Mouse (Mus musculus) adrenal gland, postnatal 25 days (tissue): ENCODE data around the gene Gm11562. TPM values are rescaled to one million over a fixed set of nuclear protein-coding genes. Genes with fewer than 3 reads are reported as not detected.
"Not testable (repeated sequence)": the region's sequence is repeated elsewhere in the genome, so short reads cannot be mapped to it uniquely, and the experiment has no call there.

ENCODE experiments used
- DNase-seq: peaks from one replicate; pipeline ENCODE4 v3.0.0; 2021; ENCODE audit warnings: mixed read lengths
- long read RNA-seq: library from polyadenylated mRNA; stranded (forward); transcript quantifications from one replicate; pipeline ENCODE4 v2.0.0, GENCODE M21; 2021
- total RNA-seq: library from RNA; stranded (reverse); gene quantifications from 2 replicates; pipeline ENCODE4 v1.2.3, GENCODE M21; 2021

Gm11562 gene
- total RNA-seq: not detected in 2 replicates
- long read RNA-seq: 0 reads

- no peak for DNase-seq
Measured at GRCm38 (mm10) chr11:99620335-99620734, at the start of gene Gm11562. Gene Gm11562 (minus strand): TSS chr11:99620435.

DNA sequence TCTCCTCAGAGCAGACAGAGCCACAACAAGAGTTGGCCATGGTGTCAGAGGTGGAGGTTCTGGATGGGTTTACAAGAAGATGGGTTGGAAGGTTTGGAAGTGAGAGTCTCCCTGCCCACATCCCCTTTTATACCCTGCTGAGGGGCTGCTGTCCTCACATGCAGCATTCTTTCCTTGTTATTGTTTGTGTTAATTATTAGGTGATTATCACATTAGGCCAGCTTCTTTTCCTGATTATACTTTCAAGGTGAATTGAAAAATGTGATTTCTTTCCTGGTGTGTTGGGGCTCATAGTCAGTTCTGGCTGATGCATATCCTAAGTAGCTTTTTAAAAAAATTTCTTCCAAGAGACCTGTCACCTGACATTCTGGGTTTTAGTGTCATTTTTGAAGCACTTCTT lies 45.6 kb upstream of the Gm11562 start, which contains the start of gene Krtap4-6:
Gene Krtap4-6, minus strand, starts transcription at position 101 of the 400 bp plus-strand sequence.
- DNase-seq: no peak

DNA sequence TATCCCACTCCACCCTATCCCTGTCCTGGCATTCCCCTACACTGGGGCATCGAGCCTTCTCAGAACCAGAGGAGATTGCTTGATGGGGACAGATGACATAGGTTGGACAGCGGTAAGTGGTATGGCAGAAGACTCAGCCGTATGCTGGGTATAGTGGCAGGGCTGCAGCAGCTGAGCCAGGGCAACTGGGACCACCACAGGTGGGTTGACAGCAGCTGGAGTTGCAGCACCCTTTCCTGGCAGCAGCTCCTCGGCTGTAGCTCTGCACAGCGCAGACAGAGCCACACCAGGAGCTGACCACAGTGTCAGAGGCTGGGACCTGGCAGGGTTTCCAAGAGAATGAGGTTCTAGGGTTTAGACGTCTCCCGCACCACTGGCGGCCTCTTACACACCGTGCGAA lies 42.6 kb upstream of the Gm11562 start:
- DNase-seq: no peak

DNA sequence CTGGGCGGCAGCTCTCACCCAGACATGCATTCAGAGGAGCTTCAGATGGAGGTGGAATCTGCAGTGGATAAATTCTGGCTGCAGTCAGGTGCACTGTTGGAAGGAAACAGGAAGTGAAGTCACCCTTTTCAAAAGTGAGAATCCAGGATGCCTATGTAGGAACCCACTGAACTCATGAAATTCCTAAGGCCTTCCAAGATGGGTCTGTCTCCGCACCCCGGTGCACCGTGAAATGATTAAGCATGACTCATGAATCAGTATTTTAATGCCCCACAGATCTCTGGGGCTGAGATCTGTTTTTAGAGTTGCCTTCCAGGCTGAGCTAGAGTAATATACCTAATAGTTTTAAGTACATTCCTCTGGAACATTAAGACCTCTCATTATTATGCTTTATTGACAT lies 39.0 kb upstream of the Gm11562 start:
- DNase-seq: no peak

DNA sequence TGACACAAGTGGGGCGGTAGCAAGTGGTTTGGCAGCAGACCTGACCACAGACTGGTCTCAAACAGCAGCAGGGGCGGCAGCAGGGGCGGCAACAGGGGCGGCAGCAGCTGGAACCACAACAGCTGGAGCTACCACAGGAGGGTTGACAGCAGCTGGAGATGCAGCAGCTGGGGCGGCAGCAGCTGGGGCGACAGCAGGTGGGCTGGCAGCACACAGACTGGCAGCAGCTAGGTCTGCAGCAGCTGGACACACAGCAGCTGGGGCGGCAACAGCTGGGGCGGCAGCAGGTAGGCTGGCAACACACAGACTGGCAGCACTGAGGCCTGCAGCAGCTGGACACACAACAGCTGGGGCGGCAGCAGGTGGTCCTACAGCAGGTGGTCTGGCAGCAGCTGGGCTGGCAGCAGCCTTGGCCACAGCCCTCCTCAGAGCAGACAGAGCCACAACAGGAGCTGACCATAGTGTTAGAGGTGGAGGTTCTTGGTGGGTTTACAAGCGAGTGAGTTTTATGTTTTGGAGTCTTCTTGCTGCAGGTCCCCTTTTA lies 38.3 kb upstream of the Gm11562 start, which contains the start of gene Gm11563:
Gene Gm11563, minus strand, starts transcription at position 494 of the 544 bp plus-strand sequence.
- not testable (repeated sequence) for DNase-seq

DNA sequence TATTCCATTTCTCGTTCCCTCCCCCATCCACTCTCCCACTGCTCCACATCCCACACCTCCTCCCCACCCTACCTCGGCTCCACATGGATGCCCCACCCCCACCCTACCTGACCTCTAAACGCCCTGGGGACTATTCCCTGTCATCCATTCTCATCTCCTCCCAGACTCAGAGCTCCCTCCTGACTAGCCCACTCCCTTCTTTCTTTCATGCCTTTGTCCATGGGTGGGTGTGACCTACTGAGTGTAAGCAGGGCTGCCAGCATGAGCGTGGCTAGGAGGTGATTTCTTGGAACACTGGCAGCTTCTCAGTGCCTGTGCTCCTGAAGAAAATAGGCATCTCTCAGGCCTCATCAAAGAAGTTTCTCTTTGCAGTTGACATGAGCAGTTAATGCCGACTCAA lies 36.8 kb upstream of the Gm11562 start:
- no peak for DNase-seq

- DNase-seq: no peak
Measured at GRCm38 (mm10) chr11:99650136-99650535, 29.9 kb upstream of the Gm11562 start, which contains the start of gene Gm11555. Gene Gm11555 (minus strand): TSS chr11:99650236.

DNA sequence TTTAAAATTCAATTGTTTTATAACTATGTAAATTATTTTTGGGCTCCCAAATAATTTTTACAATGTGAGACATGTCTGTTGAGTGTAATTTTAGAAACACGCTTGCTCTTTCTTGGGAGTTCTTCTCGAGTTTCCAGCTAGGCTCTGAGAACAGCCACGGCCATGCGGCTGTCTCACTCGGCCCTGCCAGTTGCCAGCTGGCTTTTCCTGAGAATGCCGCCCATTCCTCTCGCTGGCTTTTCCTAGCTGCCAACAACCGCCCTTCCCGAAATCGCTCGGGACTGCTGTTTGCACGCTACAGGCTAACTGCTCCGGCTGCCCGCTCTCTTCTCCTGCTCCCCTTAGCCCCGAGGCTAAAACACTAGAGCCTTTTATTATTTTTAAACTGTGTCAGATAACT lies 26.2 kb upstream of the Gm11562 start:
- DNase-seq: no peak

DNA sequence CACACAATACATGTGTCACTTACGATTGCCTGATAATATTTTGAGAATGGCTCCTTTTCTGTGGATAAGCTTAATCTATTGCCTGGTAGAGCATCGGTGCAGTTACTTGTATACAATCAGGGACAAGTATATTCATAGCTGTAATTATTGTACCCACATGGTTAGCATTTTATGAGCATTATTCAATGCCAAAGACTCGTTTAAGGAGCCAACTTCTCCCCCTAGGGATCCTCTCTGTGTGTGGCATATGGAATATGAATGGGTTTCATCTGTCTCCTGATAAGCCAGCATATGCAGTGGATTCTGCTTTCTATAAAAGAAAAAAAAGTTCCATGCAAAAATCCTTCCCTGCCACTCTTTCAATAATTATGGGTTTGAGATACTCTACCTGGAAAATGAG lies 24.1 kb upstream of the Gm11562 start:
- DNase-seq: no peak

DNA sequence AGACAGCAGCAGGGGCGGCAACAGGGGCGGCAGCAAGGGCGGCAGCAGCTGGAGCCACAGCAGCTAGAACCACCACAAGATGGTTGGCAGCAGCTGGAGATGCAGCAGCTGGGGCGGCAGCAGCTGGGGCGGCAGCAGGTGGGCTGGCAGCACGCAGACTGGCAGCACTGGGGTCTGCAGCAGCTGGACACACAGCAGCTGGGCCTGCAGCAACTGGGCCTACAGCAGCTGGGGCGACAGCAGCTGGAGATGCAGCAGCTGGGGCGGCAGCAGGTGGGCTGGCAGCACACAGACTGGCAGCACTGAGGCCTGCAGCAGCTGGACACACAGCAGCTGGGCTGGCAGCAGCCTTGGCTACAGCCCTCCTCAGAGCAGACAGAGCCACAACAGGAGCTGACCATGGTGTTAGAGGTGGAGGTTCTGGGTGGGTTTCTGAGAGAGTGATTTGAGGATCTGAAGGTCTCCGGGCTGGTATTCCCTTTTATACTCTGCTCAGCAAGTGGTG lies 23.5 kb upstream of the Gm11562 start, which contains the start of gene Krtap4-7:
Gene Krtap4-7, minus strand, starts transcription at position 455 of the 505 bp plus-strand sequence.
- DNase-seq: not testable (repeated sequence)

DNA sequence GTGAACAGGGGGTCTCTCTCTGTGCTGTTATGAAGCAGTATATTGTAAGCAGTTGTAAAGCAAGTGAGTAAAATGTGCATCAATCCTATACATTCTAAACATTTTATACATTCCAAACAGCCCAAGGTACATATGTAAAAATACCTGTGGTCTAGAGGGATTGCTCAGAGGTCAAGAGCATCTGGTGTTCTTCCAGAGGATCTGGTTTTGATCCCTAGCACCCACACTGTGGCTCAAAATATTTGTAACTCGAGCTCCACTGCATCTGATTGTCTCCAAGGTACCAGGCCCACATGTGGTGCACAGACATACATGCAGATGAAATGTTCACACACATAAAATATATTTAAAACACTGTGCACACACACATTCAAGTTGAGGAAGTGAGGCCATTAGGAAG lies 20.7 kb upstream of the Gm11562 start:
- no peak for DNase-seq

DNA sequence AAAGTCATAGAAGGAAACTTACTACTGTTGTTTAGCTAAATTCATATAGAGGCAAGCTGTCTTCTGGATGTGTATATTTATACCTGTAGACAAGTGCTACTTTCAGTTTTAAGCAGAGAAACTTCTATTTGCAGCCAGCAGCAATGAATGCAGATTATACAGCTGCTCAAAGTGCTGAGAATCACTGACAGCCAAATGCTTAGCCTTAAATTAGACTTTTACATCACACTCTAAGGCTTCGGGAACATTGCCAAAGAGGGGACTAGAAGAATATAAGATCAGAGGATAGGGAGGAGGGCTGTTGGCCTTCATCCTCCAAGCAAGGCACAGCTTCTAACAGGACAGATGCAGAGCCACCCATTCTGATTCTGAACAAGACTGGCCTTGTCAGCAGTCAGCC lies 16.9 kb upstream of the Gm11562 start:
- DNase-seq: no peak

GRCm38 (mm10) chr11:99634653-99635134 lies 14.5 kb upstream of the Gm11562 start, which contains the start of gene Krtap4-2:
Gene Krtap4-2 (minus strand): TSS chr11:99635084.
- no peak for DNase-seq

DNA sequence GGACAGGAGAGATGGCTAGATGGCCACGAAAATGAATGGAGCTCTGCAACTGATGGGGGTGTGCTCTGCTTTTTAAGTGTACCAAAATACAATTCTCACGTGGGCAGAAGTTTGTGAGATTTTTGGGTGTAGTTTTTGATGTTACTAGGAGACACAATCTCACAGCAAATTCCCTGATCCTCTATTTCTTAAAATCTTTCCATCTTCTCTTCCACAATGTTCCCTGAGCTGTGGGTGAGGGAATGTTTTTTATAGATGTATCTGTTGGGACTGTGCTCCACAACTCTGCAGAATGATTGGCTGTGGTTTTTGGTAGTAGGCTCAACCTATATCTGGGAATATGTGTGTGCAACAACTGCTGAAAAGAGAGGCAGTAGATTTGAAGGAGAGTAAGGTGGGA lies 13.1 kb upstream of the Gm11562 start:
- no peak for DNase-seq

DNA sequence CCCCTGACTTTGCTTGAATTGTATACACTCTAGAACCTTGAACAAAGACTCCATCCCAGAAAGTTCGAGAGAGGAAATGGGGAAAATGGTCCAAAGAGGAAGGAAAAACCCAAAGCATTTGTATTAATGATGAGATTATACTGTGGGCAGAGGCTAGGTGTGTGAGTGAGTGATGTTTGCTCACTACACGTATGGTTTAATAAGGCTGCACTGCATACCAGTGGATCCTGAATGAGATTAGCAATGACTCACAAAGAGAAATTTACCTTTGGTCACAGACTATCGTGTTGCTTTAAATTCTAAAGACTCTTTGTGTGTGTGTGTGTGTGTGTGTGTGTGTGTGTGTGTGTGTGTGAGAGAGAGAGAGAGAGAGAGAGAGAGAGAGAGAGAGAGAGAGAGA lies 10.7 kb upstream of the Gm11562 start:
- DNase-seq: no peak

DNA sequence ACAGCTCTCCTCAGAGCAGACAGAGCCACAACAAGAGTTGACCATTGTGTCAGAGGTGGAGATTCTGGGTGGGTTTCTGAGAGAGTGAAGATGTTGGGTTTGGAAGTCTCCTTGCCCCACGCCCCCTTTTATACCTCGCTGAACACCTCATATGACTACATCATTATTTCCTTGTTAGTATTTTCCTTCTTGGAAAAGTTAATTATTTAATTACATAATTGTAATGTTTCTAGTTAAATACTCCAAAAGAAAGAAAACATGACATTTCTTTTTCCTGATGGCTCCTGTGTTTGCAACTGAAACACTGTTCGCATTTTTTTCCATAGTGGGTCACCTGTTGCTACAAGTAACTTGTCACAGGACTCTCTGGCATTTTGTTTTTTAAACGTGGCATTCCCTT lies 7.9 kb upstream of the Gm11562 start, which contains the start of gene Krtap4-1:
Gene Krtap4-1, minus strand, starts transcription at position 101 of the 400 bp plus-strand sequence.
- DNase-seq: no peak

DNA sequence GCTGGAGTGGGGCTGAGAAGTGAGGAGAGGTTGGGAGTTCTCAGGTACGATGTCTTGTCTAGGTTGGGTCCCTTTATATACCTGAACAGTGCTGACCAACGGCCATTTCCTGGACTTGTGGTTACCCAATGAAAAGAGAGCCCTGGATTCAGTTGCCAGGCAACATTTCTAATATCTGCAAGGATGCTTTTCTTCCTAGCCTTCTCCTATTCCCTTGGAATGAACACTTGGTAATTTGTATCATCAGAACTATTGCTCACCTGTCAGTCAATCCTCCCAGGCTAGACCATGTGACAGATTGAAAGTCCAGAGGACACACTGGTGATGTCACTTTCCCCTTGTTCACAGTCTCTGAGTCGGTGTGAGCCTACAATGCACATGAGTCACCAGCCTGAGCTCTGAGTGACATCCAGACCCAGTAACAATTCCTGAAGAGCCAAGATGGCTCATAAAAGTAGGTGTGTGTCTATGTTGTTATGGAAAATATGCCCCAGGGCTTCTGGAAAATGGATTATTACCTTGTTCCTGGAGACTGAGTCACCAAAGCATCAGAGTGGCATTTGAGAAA lies 5.4 kb downstream of the Gm11562 start, which contains the start of gene Krtap2-4:
Gene Krtap2-4, minus strand, starts transcription at position 51 of the 568 bp plus-strand sequence.
- DNase-seq: no peak

DNA sequence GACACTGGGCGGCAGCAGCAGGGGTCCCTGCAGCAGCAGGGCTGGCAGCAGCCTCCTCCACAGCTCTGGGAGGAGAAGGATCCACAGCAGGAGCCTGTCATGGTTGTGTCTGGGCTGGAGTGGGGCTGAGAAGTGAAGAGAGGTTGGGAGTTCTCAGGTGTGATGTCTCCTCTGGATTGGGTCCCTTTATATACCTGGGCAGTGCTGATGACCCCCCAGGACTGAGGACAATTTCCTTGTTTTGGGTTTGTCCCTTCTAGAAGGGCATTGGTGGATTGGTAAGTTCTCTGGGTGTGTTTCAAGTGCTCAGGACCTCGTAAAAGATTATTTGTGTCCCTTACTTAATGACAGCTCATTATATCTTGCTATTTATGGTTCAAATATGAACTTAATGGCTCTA lies 10.1 kb downstream of the Gm11562 start, which contains the start of gene Gm11937:
Gene Gm11937, minus strand, starts transcription at position 101 of the 400 bp plus-strand sequence.
- DNase-seq: not testable (repeated sequence)

GRCm38 (mm10) chr11:99609126-99609525 lies 11.1 kb downstream of the Gm11562 start:
- DNase-seq: no peak

DNA sequence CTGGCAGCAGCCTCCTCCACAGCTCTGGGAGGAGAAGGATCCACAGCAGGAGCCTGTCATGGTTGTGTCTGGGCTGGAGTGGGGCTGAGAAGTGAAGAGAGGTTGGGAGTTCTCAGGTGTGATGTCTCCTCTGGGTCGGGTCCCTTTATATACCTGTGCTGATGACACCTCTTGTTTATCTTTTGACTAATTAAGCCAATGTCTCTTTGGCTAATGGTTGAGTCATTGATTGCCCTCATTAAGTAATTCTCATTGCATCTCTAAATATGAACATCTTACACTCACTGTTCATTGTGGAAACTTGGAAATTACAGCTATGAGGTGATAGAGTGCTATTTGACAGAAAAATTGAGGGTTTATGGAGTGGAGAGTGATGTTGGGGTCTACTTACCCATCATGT lies 17.0 kb downstream of the Gm11562 start, which contains the start of gene Gm11938:
Gene Gm11938, minus strand, starts transcription at position 101 of the 400 bp plus-strand sequence.
- DNase-seq: not testable (repeated sequence)

GRCm38 (mm10) chr11:99597742-99598141 lies 22.5 kb downstream of the Gm11562 start, which contains the start of gene Krtap9-3:
Gene Krtap9-3 (minus strand): TSS chr11:99598105.
- not testable (repeated sequence) for DNase-seq

- DNase-seq: no peak
Measured at GRCm38 (mm10) chr11:99590981-99591380, 29.3 kb downstream of the Gm11562 start, which contains the start of gene Krtap1-3. Gene Krtap1-3 (minus strand): TSS chr11:99591339.

DNA sequence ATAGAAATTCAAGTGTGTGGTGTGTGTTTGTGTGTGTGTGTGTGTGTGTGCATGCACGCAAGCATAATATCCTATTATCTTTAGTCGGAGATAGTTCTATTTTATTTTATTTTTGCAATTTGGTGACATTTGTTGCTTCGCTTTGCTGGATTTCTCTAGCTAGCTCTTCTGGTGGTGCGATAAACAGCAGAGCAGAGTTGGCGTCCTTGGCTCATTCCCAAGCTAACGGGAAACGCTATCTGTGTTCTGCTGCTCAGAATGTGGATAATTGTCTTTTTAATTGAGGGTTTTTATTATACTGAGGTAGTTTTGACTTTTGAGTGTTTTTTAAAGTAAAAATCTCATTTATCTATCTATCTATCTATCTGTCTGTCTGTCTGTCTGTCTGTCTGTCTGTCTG lies 35.1 kb downstream of the Gm11562 start:
- no peak for DNase-seq
